Mouse (Mus musculus): ENCODE measurements around the gene Kpna7.

DNA sequence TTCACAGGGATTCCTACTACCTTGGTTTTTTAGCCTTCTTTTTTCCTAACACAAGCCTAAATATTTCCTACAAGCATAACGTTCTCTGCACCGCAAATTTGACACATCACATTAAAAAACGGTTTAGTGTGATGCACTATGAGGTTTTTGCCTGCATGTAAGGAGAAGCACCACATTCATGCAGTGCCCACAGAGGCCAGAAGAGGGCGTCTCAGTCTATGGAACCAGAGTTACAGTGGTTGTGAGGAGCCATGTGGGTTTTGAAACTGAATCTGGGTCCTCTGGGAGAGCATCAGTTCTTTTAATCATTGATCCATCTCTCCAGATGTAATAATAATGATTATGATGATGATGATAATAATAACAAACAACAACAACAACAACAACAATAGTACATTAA, 42.2 kb downstream of the Kpna7 start:
- peak; percentile 53 for TF ChIP-seq CTCF (IDR thresholded peaks at IDR 0.05; ENCODE audit: low read depth, low read length)
- TF ChIP-seq POLR2A (IDR thresholded peaks at IDR 0.05; ENCODE audit: borderline replicate concordance, low read depth, low read length): no peak
